Mouse (Mus musculus): ENCODE results near the gene Serbp1.
A peak's percentile ranks its signal among the peaks of the same experiment; 100 is the strongest.
"Not testable (repeated sequence)": the region's sequence is repeated elsewhere in the genome, so short reads cannot be mapped to it uniquely, and the experiment has no call there.

Gene Serbp1

DNA sequence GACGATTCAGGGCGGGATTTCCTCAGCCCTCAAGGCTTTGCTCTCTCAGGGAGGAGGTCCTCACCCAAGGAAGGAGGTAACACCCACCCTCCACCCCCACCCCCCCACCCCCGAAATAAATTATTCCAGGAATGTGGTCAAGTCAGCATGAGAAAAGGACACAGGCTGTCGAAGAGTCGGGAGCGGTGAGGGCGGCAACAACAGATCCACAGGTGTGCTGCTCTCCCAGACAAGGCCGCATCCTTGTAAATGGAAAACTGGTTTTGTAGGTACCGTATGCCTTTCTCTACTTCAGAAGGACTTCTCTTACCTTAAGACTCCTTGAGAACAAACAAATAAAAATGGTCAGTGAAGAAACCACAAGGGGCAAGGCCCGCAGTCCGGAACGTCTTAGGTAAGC, at the start of gene Serbp1:
Serbp1 (plus strand) TSS at position 200 of the 400 bp plus-strand sequence.
- no peak for DNase-seq (ENCODE audit: low spot score)

DNA sequence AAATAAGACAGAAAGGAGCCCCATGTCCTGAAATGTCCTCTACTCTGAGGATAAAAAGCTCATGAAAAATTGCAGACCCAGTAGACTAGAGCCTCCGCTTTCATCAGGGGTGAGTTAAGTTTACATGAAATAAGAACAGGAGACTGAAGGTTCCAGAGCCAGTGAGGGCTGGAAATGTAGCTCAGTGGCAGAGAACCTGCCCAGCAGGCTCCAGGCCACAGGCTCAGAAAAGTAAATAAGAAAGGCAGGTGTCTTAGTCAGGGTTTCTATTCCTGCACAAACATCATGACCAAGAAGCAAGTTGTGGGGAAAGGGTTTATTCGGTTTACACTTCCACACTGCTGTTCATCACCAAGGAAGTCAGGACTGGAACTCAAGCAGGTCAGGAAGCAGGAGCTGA, 44.4 kb upstream of the Serbp1 start:
- DNase-seq (ENCODE audit: low spot score): no peak

GRCm38 (mm10) chr6:67194606-67195005, 43.4 kb upstream of the Serbp1 start:
- DNase-seq (ENCODE audit: low spot score): no peak

DNA sequence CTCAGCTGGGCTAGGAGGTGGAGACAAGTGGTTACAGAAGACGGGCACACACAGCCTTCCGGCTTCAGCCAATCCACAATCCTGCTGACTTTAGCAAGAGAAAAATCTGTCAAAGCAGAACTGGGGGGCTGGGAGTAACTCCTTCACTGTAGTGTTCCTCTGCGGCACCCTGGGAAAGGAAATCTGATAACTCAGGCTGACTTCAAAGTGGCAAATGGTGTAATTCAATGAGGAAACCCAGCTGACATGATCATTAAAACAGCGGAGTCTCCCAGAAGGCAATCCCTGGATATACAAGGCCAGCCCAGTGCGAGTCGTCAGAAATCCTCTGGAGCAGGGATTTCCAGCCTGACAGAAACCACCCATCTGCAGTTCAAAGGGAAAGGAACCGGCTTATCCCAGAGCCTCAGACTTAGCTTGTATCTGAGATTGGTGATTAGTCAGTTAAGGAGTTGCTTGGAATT, 42.8 kb upstream of the Serbp1 start:
- DNase-seq (ENCODE audit: low spot score): no peak

- no peak for DNase-seq (ENCODE audit: low spot score)
Measured at GRCm38 (mm10) chr6:67196821-67197220, 41.2 kb upstream of the Serbp1 start.

DNA sequence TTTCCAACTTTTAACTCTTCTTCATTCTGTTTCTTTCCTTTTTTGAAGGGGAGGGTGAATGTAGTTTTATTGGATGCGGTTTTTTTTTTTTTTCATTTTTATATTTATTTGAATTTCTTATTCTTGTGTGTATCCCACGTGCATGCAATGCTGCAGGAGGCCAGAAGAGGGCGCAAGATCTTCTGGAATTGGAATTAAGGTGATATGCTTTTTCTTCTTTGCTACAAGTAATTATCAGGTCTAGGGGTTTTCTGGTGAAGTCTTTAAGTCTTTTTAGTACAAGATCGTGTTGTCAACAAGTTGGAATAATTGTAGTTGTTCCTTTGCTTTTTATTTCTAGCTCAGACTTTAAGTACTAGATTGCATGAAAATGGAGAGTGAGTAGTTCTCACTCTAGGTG, 39.9 kb upstream of the Serbp1 start:
- DNase-seq (ENCODE audit: low spot score): peak; percentile 14

DNA sequence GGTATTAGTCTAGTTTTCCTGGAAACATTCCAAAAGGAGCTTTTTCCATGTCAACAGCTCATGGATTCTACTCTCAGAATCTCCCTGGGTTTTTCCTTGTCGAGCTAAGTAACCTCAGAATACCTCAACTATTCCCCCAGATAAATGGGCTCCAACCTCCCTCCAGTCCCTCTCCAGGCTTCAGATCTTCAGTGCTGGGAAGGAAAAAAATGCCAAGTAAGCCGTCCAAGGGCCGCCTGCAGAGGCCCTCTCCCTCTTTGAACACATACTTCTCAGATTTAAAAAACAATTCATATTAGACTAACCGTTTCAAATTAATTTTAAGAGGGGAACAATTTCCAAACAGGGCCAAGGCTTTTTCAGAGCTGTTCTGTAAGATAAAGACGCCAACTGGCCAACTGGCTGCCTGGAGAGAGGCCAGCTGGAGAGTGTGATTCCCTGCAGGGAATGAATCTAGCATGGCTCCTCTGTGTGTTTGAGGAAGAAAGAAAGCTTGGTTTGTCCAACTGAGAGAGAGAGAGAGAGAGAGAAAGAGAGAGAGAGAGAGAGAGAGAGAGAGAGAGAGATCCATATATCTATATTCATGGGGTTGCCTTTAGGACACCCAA, 37.2 kb upstream of the Serbp1 start:
- DNase-seq (ENCODE audit: low spot score): no peak

GRCm38 (mm10) chr6:67205081-67206037, 32.6 kb upstream of the Serbp1 start:
- no peak for DNase-seq (ENCODE audit: low spot score)

DNA sequence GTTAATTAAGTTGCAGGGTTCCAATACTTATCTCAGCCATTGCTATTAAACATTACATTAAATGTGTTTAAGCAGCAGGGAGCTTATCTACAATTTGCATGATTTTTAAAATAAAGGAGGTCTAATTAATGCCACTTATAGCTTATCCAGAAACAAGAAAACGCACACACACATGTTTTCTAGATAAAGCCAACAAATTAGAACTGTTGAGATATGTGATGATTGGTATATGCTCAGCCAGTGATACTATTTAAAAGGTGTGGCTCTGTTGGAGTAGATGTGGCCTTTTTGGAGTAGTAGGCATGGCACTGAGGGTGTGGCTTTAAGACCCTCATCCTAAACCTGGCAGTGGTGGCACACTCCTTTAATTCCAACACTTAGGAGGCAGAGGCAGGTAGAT, 25.6 kb upstream of the Serbp1 start:
- no peak for DNase-seq (ENCODE audit: low spot score)

DNA sequence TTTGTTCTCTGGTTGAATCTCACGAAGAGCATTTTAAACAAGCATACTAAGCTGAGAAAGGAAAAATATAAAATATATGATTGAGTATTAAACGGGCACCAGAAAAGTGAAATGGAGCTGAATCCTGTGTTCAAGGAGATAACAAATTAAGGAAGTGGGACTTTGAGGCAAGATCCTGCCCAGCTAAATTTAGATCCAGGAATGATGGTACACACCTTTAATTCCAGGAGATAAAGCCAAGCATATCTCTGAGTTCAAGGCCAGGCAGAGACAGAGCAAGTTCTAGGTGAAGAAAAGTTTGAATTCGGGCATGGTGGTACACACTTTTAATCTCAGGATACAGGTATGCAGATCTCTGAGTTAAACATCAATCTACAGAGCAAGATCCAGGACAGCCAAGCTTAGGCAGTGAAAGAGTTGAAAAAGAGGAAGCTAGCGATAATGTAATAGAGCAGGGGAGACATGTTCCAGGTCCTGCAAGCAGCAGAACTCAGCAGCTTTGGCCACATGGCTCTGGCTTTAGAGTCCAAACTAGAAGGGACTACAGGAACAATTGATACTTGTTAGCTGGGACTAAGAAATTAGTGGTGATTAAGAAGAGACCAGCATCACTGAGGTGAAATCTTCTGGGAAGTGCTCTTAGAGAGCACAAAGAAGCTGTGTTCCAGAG, 24.4 kb upstream of the Serbp1 start:
- no peak for DNase-seq (ENCODE audit: low spot score)

GRCm38 (mm10) chr6:67217402-67217801, 20.6 kb upstream of the Serbp1 start:
- no peak for DNase-seq (ENCODE audit: low spot score)

DNA sequence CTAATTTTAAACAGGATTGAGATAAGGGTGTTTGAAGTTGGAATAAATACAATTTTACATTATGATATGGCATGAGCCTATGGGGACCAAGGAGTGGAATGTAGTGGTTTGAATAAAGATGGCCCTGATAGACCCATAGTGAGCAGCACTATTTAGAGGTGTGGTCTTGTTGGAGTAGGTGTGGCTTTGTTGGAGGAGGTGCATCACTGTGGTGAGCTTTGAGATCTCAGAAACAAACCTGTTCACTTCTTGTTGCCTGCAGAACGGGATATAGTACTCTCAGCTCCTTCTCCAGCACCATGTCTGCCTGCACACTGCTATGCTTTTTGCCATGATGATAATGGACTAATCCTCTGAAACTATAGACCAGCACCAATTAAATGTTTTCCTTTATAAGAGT, 20.1 kb upstream of the Serbp1 start:
- no peak for DNase-seq (ENCODE audit: low spot score)

- DNase-seq (ENCODE audit: low spot score): no peak
Measured at GRCm38 (mm10) chr6:67218566-67218965, 19.4 kb upstream of the Serbp1 start.

- not testable (repeated sequence) for DNase-seq (ENCODE audit: low spot score)
Measured at GRCm38 (mm10) chr6:67219931-67220330, 18.0 kb upstream of the Serbp1 start.

GRCm38 (mm10) chr6:67220731-67221130, 17.2 kb upstream of the Serbp1 start:
- no peak for DNase-seq (ENCODE audit: low spot score)

GRCm38 (mm10) chr6:67223082-67223481, 14.9 kb upstream of the Serbp1 start:
- no peak for DNase-seq (ENCODE audit: low spot score)

GRCm38 (mm10) chr6:67223499-67223898, 14.5 kb upstream of the Serbp1 start:
- no peak for DNase-seq (ENCODE audit: low spot score)

- no peak for DNase-seq (ENCODE audit: low spot score)
Measured at GRCm38 (mm10) chr6:67226286-67226685, 11.7 kb upstream of the Serbp1 start.

DNA sequence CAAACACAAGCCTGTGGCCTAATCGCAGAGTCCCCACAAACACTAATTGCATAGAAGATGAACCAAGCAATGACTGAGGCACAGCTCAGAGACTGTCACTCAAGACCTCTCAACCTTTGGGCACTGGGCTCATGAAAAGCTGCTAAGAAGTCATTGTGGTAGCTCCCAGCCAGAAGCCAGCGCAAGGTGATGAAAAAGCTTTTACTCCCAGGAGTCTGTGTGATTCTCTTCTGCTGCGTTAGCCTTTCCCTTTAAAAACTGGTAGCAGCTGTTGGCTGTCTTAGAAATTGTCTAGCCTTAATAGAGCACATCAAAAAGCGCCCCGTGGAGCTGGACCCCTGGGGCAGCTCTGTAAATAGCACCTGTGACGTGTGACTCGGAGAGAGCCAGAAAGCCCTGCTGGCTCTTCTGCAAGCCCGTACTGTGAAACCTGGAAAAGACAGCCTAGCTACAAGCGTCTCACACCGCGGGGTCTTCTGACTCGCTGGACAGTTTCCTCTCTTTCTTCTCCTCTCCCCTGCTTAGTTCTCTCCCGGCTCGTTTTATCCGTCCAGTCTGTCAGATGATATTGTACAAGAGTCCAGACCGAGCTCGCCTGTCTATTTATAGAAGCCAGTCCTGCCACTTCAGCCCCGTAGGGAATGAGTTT, 9.4 kb upstream of the Serbp1 start:
- no peak for DNase-seq (ENCODE audit: low spot score)

DNA sequence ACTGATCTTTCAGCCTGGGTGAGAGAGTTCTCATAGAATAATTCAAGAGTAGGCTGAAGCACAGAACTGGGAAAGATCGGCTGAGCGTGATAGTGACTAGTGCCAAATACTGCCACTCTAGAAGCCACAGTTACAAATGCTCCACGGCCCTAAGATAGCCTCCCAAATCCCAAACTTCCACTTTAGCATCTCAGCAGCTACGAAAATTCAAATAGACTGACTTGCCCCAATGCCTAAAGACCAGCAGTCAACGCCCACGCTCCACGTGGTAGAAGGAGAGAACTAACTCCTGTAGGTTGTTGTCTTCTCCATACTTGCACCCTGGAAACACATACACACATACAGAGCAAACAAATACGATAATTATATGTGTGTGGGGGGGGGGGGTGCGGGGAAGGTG, 8.5 kb upstream of the Serbp1 start:
- no peak for DNase-seq (ENCODE audit: low spot score)

- no peak for DNase-seq (ENCODE audit: low spot score)
Measured at GRCm38 (mm10) chr6:67229922-67230518, 8.0 kb upstream of the Serbp1 start.

DNA sequence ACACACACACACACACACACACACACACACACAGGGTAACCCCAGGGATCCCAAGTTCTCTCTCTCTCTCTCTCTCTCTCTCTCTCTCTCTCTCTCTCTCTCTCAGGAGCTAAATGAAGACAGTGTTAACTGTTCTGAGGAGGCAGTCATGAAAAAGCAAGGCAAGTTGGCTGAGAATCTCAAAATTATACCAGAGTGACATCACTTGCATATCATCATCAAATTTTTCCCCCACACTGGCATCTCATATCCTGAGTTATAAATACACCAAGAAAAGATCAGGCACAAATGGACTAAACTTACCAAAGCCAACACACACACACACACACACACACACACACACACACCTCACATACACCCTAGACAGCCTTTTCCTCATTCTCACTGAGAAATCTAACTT, 7.0 kb upstream of the Serbp1 start:
- DNase-seq (ENCODE audit: low spot score): no peak
